Mouse (Mus musculus) frontal cortex, postnatal 14 days (tissue): ENCODE measurements at regions not wholly inside any gene's neighbourhood (a gene's known extent, or its start where the extent isn't known, plus 50 kb on each side); places are given as distances from the start of the nearest gene placed in this dataset.

Experiments used
- DNase-seq, 2 experiments: peaks; one replicate each; pipeline ENCODE4 v3.0.0; 2022; ENCODE audit warnings: low spot score in 2 of 2

DNA sequence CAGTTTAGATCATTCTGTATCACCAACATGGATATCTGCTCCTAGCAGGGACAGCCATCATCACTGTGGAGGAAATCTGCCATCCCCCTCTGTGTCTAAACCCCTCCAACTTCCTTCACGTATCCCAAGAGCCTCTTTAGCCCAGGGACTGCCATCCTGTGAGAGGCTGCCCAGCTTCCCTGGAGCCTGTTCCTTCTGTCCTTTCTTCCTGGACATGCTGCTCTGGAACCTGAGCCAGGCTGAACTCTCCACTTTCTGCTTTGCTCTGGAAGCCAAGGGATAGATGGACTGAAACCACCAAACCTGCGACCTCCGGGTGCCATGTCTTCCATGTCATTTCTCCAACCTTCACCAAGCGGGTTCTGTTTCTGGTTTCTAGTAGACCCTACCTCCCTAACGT, 335.3 kb upstream of the Jarid2 start:
- DNase-seq = no peak

DNA sequence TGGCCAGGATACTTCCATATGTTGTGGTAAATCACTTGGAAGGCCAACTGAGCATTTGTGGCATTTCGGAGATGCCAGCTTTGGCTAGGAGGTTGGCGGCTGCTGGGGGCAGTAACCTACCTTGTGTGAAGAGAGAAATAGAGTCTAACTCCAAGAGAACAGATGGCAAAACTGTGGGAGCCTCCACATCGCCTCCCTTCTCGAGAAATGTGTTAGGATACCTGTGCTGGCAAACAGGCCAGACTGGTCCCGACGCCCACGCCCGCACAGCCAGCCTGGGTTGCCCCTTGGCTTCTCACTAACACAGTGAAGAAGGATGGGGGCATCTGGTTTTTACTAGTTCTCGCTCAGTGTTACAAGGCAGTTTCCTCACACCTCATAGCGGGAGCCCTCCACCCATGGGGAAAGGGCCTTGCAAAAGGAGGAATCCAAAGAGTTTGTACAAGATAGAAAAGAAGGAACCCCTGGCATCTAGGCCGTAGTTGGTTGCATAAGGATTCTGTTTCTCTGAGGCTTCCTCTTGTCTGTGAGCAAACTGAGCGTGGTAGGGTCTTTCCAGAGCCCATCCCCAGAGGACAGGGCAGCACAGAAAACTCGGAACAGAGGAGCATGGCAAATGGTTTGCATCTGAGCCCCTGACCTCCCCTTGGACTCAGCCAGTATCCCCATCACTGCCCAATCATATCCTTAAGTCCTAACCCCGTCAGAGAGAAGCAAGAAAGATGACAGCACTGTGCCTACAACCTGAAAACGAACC, 330.5 kb upstream of the Jarid2 start:
- DNase-seq = no peak

DNA sequence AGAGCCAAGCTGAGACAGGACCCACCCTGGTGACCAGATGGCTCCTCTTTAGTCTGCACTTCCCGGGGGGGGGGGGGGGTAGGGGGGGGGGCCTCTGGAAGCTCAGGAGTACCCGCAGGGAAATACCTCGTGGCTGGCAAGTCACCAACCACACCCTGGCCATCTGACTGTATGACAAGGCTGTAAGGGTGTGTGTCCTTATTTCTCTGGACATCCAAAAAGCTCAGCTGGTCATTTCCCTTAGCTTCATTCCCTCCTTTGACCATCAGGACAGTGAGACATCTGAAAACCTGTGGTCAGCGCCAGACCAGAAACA, 329.9 kb upstream of the Jarid2 start:
- no peak for DNase-seq

DNA sequence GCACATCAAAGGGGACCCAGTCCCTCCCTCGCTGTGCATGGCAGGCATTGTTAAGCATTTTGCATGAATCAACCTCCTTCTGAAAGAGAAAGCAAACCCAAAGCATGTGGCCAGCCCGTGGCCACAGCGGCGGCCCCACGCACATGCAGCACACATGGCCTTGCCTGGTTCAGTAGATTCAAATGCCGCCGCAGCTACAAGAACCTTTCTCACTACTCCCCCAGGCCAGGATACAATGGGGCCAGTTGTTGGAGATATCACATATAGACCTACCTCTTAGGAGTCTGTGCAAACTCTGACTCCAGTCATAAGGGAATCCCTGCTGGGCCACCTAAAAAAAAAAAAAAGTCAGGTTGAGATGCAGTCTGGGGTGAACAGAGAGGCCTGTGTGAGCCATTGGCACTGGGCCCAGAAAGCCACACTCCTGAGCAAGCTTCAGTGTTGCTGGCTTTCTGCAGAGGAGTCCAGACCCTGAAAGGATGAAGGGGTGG, 329.4 kb upstream of the Jarid2 start:
- DNase-seq = no peak

GRCm38 (mm10) chr13:44404010-44404575, 325.2 kb upstream of the Jarid2 start:
- DNase-seq = no peak

DNA sequence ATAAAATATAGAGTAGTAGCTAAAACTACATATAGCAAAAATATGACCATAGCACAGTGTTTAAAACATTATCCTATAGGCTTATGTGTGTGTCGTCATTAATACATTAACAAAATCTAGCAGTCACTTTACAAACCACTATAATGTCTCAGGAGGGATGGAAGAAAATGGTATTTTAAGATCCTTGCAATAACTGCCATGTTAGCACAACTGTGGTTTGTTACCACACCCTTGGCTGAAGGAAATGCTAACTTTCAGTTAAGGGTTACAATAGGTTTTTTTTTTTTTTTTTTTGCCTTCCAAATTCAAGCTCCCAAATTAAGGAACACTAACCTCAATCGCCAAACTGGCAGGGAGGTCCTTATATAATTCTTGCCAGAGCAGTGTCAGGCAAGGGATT, 322.0 kb upstream of the Jarid2 start:
- no peak for DNase-seq

DNA sequence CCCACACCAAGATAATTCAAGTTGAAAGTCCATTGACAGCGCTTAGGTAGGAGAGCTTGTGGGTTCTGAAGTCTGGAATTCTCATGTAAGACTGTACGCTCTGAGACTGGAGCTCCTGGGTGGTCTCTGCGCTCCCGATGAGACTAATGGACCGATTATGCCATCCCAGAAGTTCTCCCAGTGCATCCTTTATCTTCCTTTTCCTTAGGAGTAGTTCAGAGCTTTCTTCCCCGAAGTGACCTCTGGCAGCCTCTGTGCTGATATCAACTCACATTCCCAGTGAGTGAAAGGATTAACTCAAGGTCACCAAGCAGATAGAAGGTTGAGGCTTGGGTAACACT, 320.7 kb upstream of the Jarid2 start:
- no peak for DNase-seq

GRCm38 (mm10) chr13:44408960-44409719, 320.1 kb upstream of the Jarid2 start:
- DNase-seq = no peak

GRCm38 (mm10) chr13:44409720-44410047, 319.6 kb upstream of the Jarid2 start:
- no peak for DNase-seq

- DNase-seq = no peak
Measured at GRCm38 (mm10) chr13:44411781-44412496, 317.3 kb upstream of the Jarid2 start.

GRCm38 (mm10) chr13:44413305-44413704, 316.0 kb upstream of the Jarid2 start:
- no peak for DNase-seq

GRCm38 (mm10) chr13:44415971-44416370, 313.3 kb upstream of the Jarid2 start:
- no peak for DNase-seq

DNA sequence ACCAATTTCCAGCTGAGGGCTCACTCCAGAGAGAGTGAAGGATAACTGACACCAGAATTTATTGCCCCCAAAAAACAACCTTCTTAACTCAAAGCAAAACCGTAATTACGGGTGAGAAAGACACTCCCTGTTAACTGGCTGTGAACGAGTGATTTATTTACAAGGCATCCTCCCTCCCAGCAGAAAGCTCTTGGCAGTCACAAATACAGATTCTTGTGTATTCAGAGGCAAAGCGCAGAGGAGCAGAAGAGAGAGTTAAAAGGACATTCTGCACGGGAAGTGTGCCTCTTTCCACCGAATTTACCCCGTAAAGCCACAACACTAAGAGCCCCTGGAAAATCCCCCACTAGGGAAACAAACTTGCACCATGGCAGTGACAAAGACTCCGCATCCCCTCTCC, 312.3 kb upstream of the Jarid2 start:
- DNase-seq = no peak

DNA sequence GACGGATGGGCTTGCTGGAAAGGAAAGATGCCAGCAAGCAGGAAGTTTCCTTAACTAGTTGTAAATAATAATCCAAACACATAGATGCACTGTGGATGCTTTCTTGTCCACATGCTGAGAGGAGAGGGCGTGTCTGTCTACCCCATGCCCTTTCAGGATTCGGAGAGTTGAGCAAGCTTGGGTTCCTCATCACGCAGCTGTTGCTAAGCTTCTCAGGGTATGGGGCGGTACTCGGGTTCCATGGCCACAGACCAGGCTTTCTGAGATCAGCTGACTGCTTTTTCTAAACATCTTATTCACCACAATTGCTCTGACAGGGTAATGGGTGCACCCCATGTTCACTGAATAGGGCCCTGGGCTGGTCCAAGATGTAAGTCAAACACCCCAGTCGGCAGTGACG, 310.2 kb upstream of the Jarid2 start:
- no peak for DNase-seq

GRCm38 (mm10) chr13:44419472-44420226, 309.6 kb upstream of the Jarid2 start:
- DNase-seq = no peak

DNA sequence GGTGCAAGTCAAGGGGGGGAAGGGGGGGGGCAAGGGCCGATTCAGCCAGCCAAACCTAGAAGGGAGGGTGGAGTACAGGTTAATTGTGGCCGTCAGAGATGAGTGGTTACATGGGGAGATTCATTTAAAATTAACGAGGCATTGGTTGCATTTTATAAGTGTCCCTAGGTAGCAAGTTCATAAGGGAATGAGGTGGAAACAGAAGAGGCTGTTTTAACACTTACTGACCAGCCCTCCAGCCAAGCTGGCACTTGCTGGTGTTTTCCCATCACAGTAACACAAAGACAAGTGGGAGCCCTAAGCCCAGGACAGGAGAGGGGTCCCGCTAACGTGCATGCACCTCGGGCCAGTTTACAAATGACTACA, 309.1 kb upstream of the Jarid2 start:
- no peak for DNase-seq

- DNase-seq = no peak
Measured at GRCm38 (mm10) chr13:44420941-44421340, 308.3 kb upstream of the Jarid2 start.

- peak; percentile 30 to 43 for DNase-seq
Measured at GRCm38 (mm10) chr13:44421426-44421825, 307.8 kb upstream of the Jarid2 start.

DNA sequence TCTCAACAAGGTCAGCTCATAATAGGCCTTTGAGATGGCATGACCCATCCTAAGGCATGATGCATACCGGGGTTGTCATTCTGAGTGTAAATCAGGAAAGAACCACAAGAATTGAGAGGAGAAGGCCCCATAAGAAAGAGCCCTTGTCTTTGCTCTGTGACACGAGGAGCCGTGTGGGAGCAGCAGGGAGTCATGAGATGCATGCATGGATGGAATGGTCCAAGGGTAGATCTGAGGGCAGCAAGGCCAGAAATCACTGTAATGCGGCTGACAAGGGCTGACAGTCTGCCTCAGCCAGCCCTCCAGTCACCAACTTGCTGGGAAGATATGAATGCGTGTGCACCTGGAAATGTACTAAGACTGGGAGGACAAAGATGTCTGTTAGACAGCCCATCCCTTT, 307.4 kb upstream of the Jarid2 start:
- no peak for DNase-seq

DNA sequence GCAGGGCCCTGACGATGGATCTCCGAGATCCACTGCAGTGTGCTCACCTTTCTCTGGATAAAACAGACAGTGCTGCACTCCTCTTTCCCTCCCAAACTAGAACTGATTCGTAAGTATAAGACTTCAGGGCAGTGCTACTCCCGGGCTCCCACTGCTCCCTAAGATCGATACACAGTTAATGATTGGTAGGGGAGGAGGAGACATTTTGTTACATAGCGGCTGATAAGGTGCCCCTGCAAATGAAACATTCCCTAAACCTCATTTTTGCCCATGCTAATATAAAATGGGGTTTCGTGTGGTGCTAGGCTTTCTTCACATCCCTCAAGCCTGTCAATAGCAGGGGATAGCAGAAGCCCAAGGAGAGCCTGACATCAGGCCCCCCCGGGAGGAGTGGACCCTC, 298.8 kb upstream of the Jarid2 start:
- DNase-seq = no peak

DNA sequence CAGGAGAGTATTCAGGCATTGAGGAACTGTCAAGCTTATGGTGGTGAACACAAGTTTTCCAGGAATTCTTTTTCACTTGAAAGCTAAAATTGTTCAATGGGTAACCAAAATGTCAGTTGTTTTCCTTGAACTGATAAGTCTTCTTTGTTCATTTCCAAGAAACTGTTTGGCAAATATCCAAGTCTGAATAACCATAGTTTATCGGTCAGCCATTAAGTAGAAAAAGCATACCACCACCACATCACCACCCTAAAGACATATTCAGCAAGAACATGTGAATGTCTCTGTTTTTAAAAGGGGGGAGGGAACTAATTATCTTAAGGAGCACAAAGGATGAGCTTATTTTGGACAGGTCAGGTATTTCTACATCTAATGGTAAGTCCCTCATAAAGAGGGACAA, 291.6 kb upstream of the Jarid2 start:
- no peak for DNase-seq

DNA sequence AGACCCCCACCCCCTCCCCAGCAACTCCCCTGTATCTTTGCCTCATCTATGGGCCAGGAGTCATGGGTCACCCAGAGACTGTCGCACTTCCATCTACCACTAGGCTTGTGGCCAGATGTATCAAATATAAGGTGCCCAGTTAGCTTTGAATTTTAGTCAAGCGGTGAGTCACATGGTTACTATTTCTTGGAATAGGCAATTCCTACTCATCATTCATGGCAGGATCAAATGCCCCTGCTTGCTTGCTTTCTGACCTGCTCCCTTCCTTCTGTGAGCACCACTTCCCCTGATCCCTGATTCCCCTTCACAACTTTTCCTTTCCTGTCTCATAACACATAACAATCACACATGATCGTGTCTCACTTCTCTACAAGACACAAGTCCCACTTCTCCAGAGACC, 288.2 kb upstream of the Jarid2 start:
- no peak for DNase-seq
